Mouse (Mus musculus) lung, embryonic 14.5 days (tissue): ENCODE data around the gene Unc45b. TPM values are rescaled to one million over a fixed set of nuclear protein-coding genes. Genes with fewer than 3 reads are reported as not detected.

ENCODE experiments used
- ATAC-seq: fragments of 200-750 bp; cut with Nextera tagmentation; 2 replicates; pipeline ENCODE4 v1.8.0; 2017; ENCODE audit warnings: mild to moderate bottlenecking, moderate TSS enrichment, moderate library complexity; ENCODE audit not compliant: insufficient read depth
- DNase-seq: peaks from one replicate; pipeline ENCODE4 v3.0.0-alpha.2; 2015
- H3K27ac ChIP-seq: fragments of 300-500 bp; sonication (generic); 2 replicates; pipeline ENCODE4 v1.5.1; 2014; ENCODE audit warnings: low read depth, mild to moderate bottlenecking, moderate library complexity
- H3K27me3 ChIP-seq: fragments of 300-500 bp; sonication (generic); 2 replicates; pipeline ENCODE4 v1.6.1; 2014; ENCODE audit warnings: low read length, control low read depth; ENCODE audit not compliant: insufficient read depth
- H3K36me3 ChIP-seq: fragments of 300-500 bp; sonication (generic); 2 replicates; pipeline ENCODE4 v1.6.1; 2014; ENCODE audit warnings: control low read depth; ENCODE audit not compliant: insufficient read depth
- H3K4me1 ChIP-seq: fragments of 300-500 bp; sonication (generic); 2 replicates; pipeline ENCODE4 v1.6.1; 2014; ENCODE audit warnings: antibody characterized with exemption, control low read depth; ENCODE audit not compliant: insufficient read depth
- H3K4me2 ChIP-seq: fragments of 300-500 bp; sonication (generic); 2 replicates; pipeline ENCODE4 v1.6.1; 2014; ENCODE audit warnings: mild to moderate bottlenecking
- H3K4me3 ChIP-seq: fragments of 300-500 bp; sonication (generic); 2 replicates; pipeline ENCODE4 v1.5.1; 2014; ENCODE audit warnings: low read depth, low read length
- H3K9ac ChIP-seq: fragments of 300-500 bp; sonication (generic); 2 replicates; pipeline ENCODE4 v1.6.1; 2014
- H3K9me3 ChIP-seq: fragments of 300-500 bp; sonication (generic); 2 replicates; pipeline ENCODE4 v1.6.1; 2016; ENCODE audit warnings: low read depth, low read length, control low read depth
- CTCF ChIP-seq: IDR thresholded peaks from 2 replicates; pipeline ENCODE4 v1.5.1; 2016; ENCODE audit warnings: antibody characterized with exemption, low read depth
- WGBS: fragments of 180-500 bp; shearing (Covaris S2); extraction: QIAGEN DNeasy Blood & Tissue Kit; methylation state at CpG from one replicate; pipeline ENCODE4 v1.1.7; 2014; 5-methylcytosine and 5-hydroxymethylcytosine counted together
- polyA plus RNA-seq: library from polyadenylated mRNA; unstranded; fragments of >200 nt; fragmentation: Nextera tagmentation; extraction: Ambion mirVana; gene quantifications from 2 replicates; pipeline ENCODE4 v1.2.1, GENCODE M21; 2014

The Unc45b gene
- polyA plus RNA-seq, 1 experiment from 2014 or later = 5.6 TPM

DNA sequence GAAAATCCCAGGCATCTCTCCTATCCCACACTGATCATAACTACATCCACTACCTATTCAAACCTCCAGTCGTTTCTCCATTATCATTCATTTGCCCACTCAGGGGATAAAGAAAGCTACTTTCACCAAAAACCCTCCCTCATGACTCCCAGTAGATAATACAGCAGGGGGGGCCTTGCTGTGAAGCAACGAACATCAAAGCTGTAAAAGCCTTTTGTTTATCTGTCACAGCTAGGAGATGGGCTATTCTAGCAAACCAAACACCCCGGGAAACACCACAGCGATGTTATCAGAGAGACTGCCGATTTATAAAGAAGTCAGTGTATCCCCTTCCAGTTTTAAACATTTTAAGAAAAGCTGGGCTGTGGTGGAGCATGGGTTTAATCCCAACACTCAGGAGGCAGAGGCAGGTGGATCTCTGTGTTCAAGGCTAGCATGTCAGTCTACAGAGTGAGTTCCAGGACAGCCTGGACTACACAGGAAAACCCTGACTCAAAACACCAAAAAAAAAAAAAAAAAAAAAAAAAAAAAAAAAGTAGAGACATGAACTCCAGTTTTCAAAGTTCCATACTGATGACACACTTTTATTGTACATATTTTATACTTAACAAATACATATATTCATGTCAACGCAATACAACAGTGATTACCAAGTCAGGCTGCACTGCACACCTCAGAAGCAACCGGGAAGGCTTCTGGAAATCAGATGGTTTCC lies 43.3 kb upstream of the Unc45b start:
- no peaks in the 10 kb centered on the region for H3K4me1 ChIP-seq

DNA sequence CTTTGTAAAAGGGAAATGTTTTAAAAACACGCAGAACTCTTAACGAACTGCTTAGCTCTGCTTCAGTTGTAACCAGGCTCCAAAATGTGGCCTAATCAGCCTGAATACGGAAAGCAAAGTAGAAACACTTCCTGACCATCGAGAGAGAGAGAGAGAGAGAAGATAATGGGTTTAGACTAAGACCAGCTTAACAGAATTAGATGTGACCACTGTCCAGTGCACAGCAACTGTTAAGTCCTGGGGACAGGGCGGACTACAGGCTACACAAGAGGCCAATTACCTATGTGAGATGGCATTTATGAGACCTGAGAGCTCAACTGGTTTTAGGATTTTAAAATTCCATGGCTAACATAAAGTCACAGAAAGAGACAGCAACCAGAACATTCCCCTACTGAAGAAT lies 42.4 kb upstream of the Unc45b start:
- Histone ChIP-seq H3K36me3 (no peaks in the 10 kb centered on the region), H3K9ac (no peak overlapping the region), H3K27me3 (no peaks in the 10 kb centered on the region), H3K27ac (no peak overlapping the region), H3K4me1 (no peaks in the 10 kb centered on the region), H3K4me3 (no peak overlapping the region), H3K9me3 (no peaks in the 10 kb centered on the region), H3K4me2 (no peak overlapping the region)
- WGBS = 72% methylated on average over 5 of the region's 5 CpGs
- TF ChIP-seq CTCF = no peak
- ATAC-seq = no peak
- no peak for DNase-seq

More for the DNA sequence above, 43.3 kb upstream of the Unc45b start:
- Histone ChIP-seq H3K36me3 (no peaks in the 10 kb centered on the region), H3K9me3 (no peaks in the 10 kb centered on the region), H3K9ac (no peak overlapping the region), H3K4me3 (no peak overlapping the region), H3K27me3 (no peaks in the 10 kb centered on the region), H3K27ac (no peak overlapping the region), H3K4me2 (no peak overlapping the region)
- no peak for TF ChIP-seq CTCF
- no peak for DNase-seq
- no peak for ATAC-seq
- 23% methylated on average over 7 of the region's 7 CpGs for WGBS

DNA sequence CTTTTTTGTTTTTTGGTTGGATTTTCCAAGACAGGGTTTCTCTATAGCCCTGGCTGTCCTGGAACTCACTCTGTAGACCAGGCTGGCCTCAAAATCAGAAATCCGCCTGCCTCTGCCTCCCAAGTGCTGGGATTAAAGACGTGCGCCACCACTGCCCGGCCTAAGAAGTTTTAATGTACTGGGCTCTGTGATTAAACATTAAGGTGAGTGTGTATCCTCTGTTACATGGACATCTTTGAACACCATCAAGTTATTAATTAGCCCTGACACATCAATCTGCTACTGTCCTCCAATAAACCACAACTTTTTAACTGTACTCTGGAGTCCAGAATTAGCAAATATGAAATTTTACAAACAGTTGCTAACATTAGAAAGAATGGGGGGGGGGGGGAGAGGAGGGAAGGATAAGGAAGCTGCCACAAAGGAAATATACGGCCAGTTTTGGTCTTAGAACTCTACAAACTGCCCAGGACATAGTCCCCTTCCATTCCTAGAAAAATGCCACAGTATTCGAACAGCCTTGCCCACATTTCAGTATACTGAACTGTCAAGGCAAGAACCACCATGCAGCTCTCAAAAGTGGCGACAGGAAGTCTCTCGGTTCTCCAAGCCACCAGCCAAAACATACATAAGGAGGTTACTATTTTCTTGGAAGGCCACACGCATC lies 40.7 kb upstream of the Unc45b start:
- H3K36me3 ChIP-seq = no peaks in the 10 kb centered on the region
- peak overlapping the region; percentile 65 for H3K9ac ChIP-seq
- WGBS = 59% methylated on average over 9 of the region's 9 CpGs
- TF ChIP-seq CTCF = no peak
- no peak for ATAC-seq
- no peaks in the 10 kb centered on the region for H3K9me3 ChIP-seq
- no peaks in the 10 kb centered on the region for H3K4me1 ChIP-seq
- H3K4me2 ChIP-seq = peak overlapping the region; percentile 67
- peak overlapping the region; percentile 83 for H3K4me3 ChIP-seq
- DNase-seq = no peak
- H3K27ac ChIP-seq = 0 out of 2 replicates have a peak overlapping the region, but pooled peaks have one; percentile 75
- no peaks in the 10 kb centered on the region for H3K27me3 ChIP-seq

DNA sequence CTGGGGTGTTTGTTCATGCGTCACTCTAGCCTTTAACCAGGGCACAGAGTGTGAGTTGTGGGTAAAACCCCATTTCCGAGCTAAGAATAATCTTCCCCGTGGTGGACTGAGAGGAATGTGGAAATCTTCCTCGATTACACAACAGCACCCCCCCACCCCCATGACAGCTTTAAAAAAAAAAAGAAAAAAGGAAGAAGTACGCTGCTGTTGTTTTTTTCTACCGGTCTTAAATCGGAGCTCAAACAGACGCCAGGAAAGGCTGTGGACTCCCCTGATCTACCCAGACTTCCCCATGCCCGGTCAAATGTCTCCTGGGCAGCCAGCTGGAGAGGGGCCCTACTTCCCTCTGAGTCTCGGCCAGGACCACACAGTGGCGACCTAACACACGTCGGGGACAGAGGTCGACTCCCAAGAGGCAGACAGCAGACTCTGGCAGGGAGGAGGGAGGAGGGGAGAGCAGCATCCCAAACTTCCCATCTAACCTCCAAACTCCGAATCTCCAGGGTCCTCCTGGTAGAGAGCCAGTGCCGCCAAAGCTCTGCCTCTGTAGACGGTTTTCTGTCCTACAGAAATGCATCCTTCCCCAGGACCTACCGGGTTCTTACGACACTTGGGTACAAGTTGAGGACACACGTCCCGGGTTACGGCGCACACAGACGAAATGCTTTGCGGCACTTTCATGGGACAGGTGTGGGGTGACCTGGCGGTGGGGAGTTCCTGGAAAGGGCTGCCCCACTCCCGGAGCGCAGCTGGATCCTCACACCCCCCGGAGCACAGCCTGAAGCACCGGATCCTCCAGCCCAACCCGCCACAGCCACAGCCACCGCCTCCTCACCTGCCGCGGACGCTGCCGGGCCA lies 39.9 kb upstream of the Unc45b start:
- no peaks in the 10 kb centered on the region for H3K4me1 ChIP-seq
- 1% methylated on average over 36 of the region's 36 CpGs for WGBS
- peak overlapping the region; percentile 67 for H3K4me2 ChIP-seq
- peak overlapping the region; percentile 75 for H3K27ac ChIP-seq
- ATAC-seq = peak; percentile 63
- H3K9me3 ChIP-seq = no peaks in the 10 kb centered on the region
- no peaks in the 10 kb centered on the region for H3K36me3 ChIP-seq
- TF ChIP-seq CTCF = no peak
- H3K9ac ChIP-seq = peak overlapping the region; percentile 65
- H3K27me3 ChIP-seq = no peaks in the 10 kb centered on the region
- peak; percentile 65 for DNase-seq
- H3K4me3 ChIP-seq = peak overlapping the region; percentile 83

DNA sequence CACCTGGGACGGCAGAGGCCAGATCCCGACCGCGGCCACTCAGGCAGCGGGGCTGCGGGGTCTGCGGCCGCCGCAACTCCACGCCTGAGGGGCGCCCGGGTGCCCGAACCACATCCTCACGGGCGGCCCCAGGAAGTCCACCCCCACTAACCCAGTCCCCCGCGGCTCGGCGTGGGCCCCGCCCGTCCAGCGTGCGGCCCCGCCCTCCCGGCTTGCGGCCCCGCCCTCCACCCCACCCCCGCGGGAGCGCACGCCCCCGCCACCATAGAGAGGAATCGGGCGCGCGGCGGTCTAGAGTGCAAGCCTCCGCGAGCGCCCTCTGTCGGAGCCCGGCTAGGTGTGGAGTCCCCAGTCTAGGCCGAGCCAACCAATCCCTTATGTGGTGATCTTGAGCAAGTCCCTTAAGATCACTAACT lies 39.3 kb upstream of the Unc45b start, which contains the start of gene Rffl:
Rffl (minus strand) TSS at position 180 of the 416 bp plus-strand sequence.
- H3K27me3 ChIP-seq = no peaks in the 10 kb centered on the region
- H3K4me2 ChIP-seq = peak within 1 kb of the TSS; percentile 67
- WGBS = under 1% methylated on average over 43 of the region's 43 CpGs
- H3K9ac ChIP-seq = peak within 1 kb of the TSS; percentile 65
- H3K9me3 ChIP-seq = no peaks in the 10 kb centered on the region
- TF ChIP-seq CTCF = peak; percentile 79
- peak within 1 kb of the TSS; percentile 83 for H3K4me3 ChIP-seq
- H3K27ac ChIP-seq = peak within 1 kb of the TSS; percentile 75
- DNase-seq (peak; percentile 97), ATAC-seq (peak; percentile 97)
- no peaks in the 10 kb centered on the region for H3K36me3 ChIP-seq
- H3K4me1 ChIP-seq = no peaks in the 10 kb centered on the region

DNA sequence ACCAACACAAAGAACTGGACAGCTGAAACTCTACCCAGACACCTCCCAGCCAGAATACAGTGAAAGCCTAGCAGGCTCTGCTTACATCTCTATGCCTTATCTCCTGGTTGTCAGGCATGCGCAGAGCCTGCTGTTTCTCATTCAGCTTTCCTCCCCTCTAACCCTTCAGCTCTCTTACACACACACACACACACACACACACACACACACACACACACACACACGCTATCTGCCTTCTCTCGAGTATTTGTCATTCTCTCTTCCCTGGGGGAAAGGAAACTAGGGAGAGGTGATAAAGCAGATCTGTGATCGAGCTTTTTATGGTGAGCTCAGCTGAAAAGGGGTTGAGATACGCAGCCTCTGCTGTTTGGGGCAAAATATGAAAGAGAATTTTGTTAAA lies 35.4 kb upstream of the Unc45b start:
- Histone ChIP-seq H3K9me3 (no peaks in the 10 kb centered on the region), H3K36me3 (0 out of 2 replicates have a peak, but pooled peaks cover 3% of the 10 kb centered on the region), H3K4me1 (no peaks in the 10 kb centered on the region), H3K4me2 (no peak overlapping the region), H3K27ac (no peak overlapping the region), H3K4me3 (no peak overlapping the region), H3K27me3 (no peaks in the 10 kb centered on the region), H3K9ac (no peak overlapping the region)
- WGBS = 35% methylated on average over 5 of the region's 5 CpGs
- no peak for TF ChIP-seq CTCF
- ATAC-seq (no peak), DNase-seq (no peak)
